Comparison of ENCODE assay signal across 8 mouse cellular contexts in the genomic region with DNA sequence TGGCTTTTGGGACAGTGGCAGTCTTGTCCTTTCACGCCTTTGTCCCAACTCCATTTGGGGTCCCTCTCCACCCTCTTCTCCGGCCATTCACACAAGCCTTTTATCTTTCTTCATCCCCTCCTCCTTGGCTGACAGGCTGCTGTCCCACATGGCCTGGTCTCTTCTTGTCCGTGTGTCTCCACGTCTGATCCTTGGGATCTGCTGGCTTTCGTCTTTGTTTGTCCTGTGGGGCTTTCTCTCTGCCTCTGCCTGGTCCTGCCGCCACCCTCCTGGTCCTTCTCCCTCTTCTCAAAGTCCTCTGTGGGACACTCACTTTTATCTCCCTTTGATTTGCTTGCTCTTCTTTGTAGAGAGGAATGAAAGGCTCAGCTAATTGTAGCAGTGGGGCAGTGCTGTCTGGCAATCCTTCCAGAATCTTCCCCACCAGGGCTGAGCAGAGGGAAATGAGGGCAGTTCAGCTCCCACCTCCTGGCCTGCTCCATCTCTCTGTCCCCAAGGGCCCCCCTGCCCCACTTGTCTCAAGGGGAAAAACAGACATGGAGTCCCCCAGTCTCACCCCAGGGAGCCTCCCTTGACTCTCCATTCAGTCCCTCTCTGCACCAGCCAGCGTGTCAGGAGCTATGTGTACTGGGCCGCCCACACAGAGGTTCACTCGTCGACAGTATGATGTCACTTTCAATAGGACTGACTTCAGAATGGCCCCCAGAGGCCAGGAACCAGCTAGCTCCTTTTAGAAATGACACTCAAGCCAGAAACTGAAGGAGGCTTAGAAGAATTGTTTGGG. TPM values are rescaled to one million over a fixed set of nuclear protein-coding genes. Genes with fewer than 3 reads are reported as not detected.
DNase-seq lines count a peak whose midpoint lies in the region; ATAC-seq and TF ChIP-seq lines count a peak whose summit lies in the region.
"Had no signal": no experiment of that assay in that cellular context is flagged by ENCODE, and none has a peak within 500 bp of the region (broad histone marks: within the 10 kb centered on the region; RNA-seq: fewer than 3 reads in every experiment).

No protein-coding gene starts in this region.

- WGBS in kidney, postnatal 0 days, result 54% methylated on average over 10 of the region's 10 CpGs
- WGBS in embryonic facial prominence, embryonic 10.5 days, result 55% methylated on average over 10 of the region's 10 CpGs
- WGBS in heart, embryonic 13.5 days, result 30% methylated on average over 10 of the region's 10 CpGs
- WGBS in limb, embryonic 15.5 days, result 59% methylated on average over 10 of the region's 10 CpGs

- H3K9me3 ChIP-seq in kidney, postnatal 0 days (replicated peaks; ENCODE audit: low read length), result no peaks in the 10 kb centered on the region
- H3K9me3 ChIP-seq in embryonic facial prominence, embryonic 10.5 days, result no peaks in the 10 kb centered on the region
- H3K9me3 ChIP-seq in heart, embryonic 13.5 days, result no peaks in the 10 kb centered on the region
- H3K9me3 ChIP-seq in limb, embryonic 15.5 days, result no peaks in the 10 kb centered on the region

- peak overlapping the region; percentile 19; the same call in 1 of the 2 replicates for H3K9ac ChIP-seq in kidney, postnatal 0 days (ENCODE audit: low read depth, low read length)
- 0 out of 2 replicates have a peak overlapping the region, but pooled peaks have one; percentile 28 for H3K9ac ChIP-seq in heart, embryonic 13.5 days
- no peak overlapping the region for H3K9ac ChIP-seq in limb, embryonic 15.5 days

- H3K4me1 ChIP-seq in kidney, postnatal 0 days (replicated peaks; ENCODE audit: insufficient read depth, low read length), result peaks cover 17% of the 10 kb centered on the region; the same call in 1 of the 2 replicates
- H3K4me1 ChIP-seq in embryonic facial prominence, embryonic 10.5 days, result peaks cover 33% of the 10 kb centered on the region
- H3K4me1 ChIP-seq in heart, embryonic 13.5 days, result peaks cover 31% of the 10 kb centered on the region
- H3K4me1 ChIP-seq in limb, embryonic 15.5 days, result peaks cover 8% of the 10 kb centered on the region; the same call in 1 of the 2 replicates

- no peaks in the 10 kb centered on the region for H3K27me3 ChIP-seq in kidney, postnatal 0 days (ENCODE audit: insufficient read depth, low read length)
- H3K27me3 ChIP-seq in embryonic facial prominence, embryonic 10.5 days (replicated peaks; ENCODE audit: low read depth, poor library complexity, severe bottlenecking), result no peaks in the 10 kb centered on the region
- H3K27me3 ChIP-seq in heart, embryonic 13.5 days (replicated peaks), result no peaks in the 10 kb centered on the region
- H3K27me3 ChIP-seq in limb, embryonic 15.5 days, result 0 out of 2 replicates have a peak, but pooled peaks cover 3% of the 10 kb centered on the region

- TF ChIP-seq CTCF in kidney, postnatal 0 days (IDR thresholded peaks at IDR 0.05; ENCODE audit: low read depth), result no peak

- H3K36me3 ChIP-seq in kidney, postnatal 0 days (ENCODE audit: insufficient read depth, low read length), result no peaks in the 10 kb centered on the region
- H3K36me3 ChIP-seq in embryonic facial prominence, embryonic 10.5 days (replicated peaks), result no peaks in the 10 kb centered on the region
- no peaks in the 10 kb centered on the region for H3K36me3 ChIP-seq in heart, embryonic 13.5 days
- H3K36me3 ChIP-seq in limb, embryonic 15.5 days, result no peaks in the 10 kb centered on the region

- H3K4me3 ChIP-seq in kidney, postnatal 0 days (replicated peaks; ENCODE audit: low read depth, low read length), result no peak overlapping the region
- H3K4me3 ChIP-seq in embryonic facial prominence, embryonic 10.5 days, result no peak overlapping the region
- no peak overlapping the region for H3K4me3 ChIP-seq in heart, embryonic 13.5 days
- H3K4me3 ChIP-seq in limb, embryonic 15.5 days, result no peak overlapping the region

- DNase-seq in kidney, postnatal 0 days (ENCODE audit: low spot score), result peak; percentile 77
- DNase-seq in kidney, adult 9 months, result no peak
- no peak for DNase-seq in embryonic facial prominence, embryonic 10.5 days (ENCODE audit: low spot score)
- no peak for DNase-seq in spleen, adult 18-20 months
- no peak for DNase-seq in cerebellum, adult 9-10 months
- DNase-seq: adrenal gland, adult 8-10 months had no signal

- H3K27ac ChIP-seq in kidney, postnatal 0 days, result peak overlapping the region; percentile 77
- H3K27ac ChIP-seq in embryonic facial prominence, embryonic 10.5 days (replicated peaks), result peak overlapping the region; percentile 60
- peak overlapping the region; percentile 63 for H3K27ac ChIP-seq in heart, embryonic 13.5 days (replicated peaks)
- H3K27ac ChIP-seq in limb, embryonic 15.5 days, result 0 out of 2 replicates have a peak overlapping the region, but pooled peaks have one; percentile 22

- no peak overlapping the region for H3K4me2 ChIP-seq in kidney, postnatal 0 days (ENCODE audit: low read length)
- H3K4me2 ChIP-seq in heart, embryonic 13.5 days, result no peak overlapping the region; the same call in 1 of the 2 replicates
- no peak overlapping the region for H3K4me2 ChIP-seq in limb, embryonic 15.5 days

- peak; percentile 63 for ATAC-seq in kidney, postnatal 0 days (replicated peaks; ENCODE audit: low FRiP score, low read depth)
- peak; percentile 63 for ATAC-seq in heart, embryonic 13.5 days (ENCODE audit: extremely low read depth, insufficient number of reproducible peaks, low FRiP score, low TSS enrichment)
- ATAC-seq in limb, embryonic 15.5 days (ENCODE audit: insufficient number of reproducible peaks, low FRiP score, low TSS enrichment, low read depth), result no peak

RNA-seq across cellular contexts. Expression of gene Sox13, which starts 46.3 kb away (rescaled TPM):
- 12.0 and 13.7 TPM in 2 replicates for polyA plus RNA-seq in kidney, postnatal 0 days (2015; fragmentation: Nextera tagmentation; extraction: Ambion mirVana)
- polyA plus RNA-seq in embryonic facial prominence, embryonic 10.5 days (2016; fragmentation: Nextera tagmentation; extraction: Ambion mirVana), result 12.1 and 18.1 TPM in 2 replicates
- 4.3 and 4.9 TPM in 2 replicates for polyA plus RNA-seq in heart, embryonic 13.5 days (2015; fragmentation: Nextera tagmentation; extraction: Ambion mirVana)
- 3.3 and 4.1 TPM in 2 replicates for polyA plus RNA-seq in limb, embryonic 15.5 days (2015; fragmentation: Nextera tagmentation; extraction: Ambion mirVana)

Comparison
In these comparisons a context has a peak if more than half of its experiments do, and no peak if none do; other contexts are left out.
1. H3K27ac ChIP-seq: peak in every context shown above with its lines; median percentile 77 in kidney, postnatal 0 days; 63 in heart, embryonic 13.5 days; 60 in embryonic facial prominence, embryonic 10.5 days; 22 in limb, embryonic 15.5 days.